Mouse (Mus musculus) embryonic facial prominence, embryonic 15.5 days (tissue): ENCODE measurements around the gene Vps53. TPM values are rescaled to one million over a fixed set of nuclear protein-coding genes. Genes with fewer than 3 reads are reported as not detected.

Source experiments
- ATAC-seq: fragments of 200-750 bp; cut with Nextera tagmentation; 2 replicates; pipeline ENCODE4 v1.8.0; 2017; ENCODE audit warnings: low read depth, moderate TSS enrichment; ENCODE audit not compliant: insufficient number of reproducible peaks, low FRiP score, low TSS enrichment
- H3K27ac ChIP-seq: fragments of 300-500 bp; sonication (generic); replicated peaks from 2 replicates; pipeline ENCODE4 v1.5.1; 2015; ENCODE audit warnings: mild to moderate bottlenecking, inconsistent platforms
- H3K27me3 ChIP-seq: fragments of 300-500 bp; sonication (generic); 2 replicates; pipeline ENCODE4 v1.6.1; 2015; ENCODE audit warnings: inconsistent platforms
- H3K36me3 ChIP-seq: fragments of 300-500 bp; sonication (generic); 2 replicates; pipeline ENCODE4 v1.6.1; 2015; ENCODE audit warnings: mild to moderate bottlenecking, inconsistent platforms
- H3K4me1 ChIP-seq: fragments of 300-500 bp; sonication (generic); 2 replicates; pipeline ENCODE4 v1.6.1; 2015; ENCODE audit warnings: inconsistent platforms
- H3K4me2 ChIP-seq: fragments of 300-500 bp; sonication (generic); replicated peaks from 2 replicates; pipeline ENCODE4 v1.6.1; 2015; ENCODE audit warnings: mild to moderate bottlenecking, inconsistent platforms
- H3K4me3 ChIP-seq: fragments of 300-500 bp; sonication (generic); replicated peaks from 2 replicates; pipeline ENCODE4 v1.5.1; 2015; ENCODE audit warnings: mild to moderate bottlenecking, inconsistent platforms
- H3K9ac ChIP-seq: fragments of 300-500 bp; sonication (generic); 2 replicates; pipeline ENCODE4 v1.6.1; 2015; ENCODE audit warnings: inconsistent platforms
- H3K9me3 ChIP-seq: fragments of 300-500 bp; sonication (generic); replicated peaks from 2 replicates; pipeline ENCODE4 v1.6.1; 2016; ENCODE audit warnings: inconsistent platforms
- WGBS: fragments of 180-500 bp; shearing (Covaris S2); methylation state at CpG from one replicate; pipeline ENCODE4 v1.1.7; 2015; 5-methylcytosine and 5-hydroxymethylcytosine counted together
- polyA plus RNA-seq: library from polyadenylated mRNA; unstranded; fragments of >200 nt; fragmentation: Nextera tagmentation; extraction: Ambion mirVana; gene quantifications from 2 replicates; pipeline ENCODE4 v1.2.1, GENCODE M21; 2015

The Vps53 gene
- polyA plus RNA-seq, 1 experiment from 2014 or later, result 40.3 TPM

DNA sequence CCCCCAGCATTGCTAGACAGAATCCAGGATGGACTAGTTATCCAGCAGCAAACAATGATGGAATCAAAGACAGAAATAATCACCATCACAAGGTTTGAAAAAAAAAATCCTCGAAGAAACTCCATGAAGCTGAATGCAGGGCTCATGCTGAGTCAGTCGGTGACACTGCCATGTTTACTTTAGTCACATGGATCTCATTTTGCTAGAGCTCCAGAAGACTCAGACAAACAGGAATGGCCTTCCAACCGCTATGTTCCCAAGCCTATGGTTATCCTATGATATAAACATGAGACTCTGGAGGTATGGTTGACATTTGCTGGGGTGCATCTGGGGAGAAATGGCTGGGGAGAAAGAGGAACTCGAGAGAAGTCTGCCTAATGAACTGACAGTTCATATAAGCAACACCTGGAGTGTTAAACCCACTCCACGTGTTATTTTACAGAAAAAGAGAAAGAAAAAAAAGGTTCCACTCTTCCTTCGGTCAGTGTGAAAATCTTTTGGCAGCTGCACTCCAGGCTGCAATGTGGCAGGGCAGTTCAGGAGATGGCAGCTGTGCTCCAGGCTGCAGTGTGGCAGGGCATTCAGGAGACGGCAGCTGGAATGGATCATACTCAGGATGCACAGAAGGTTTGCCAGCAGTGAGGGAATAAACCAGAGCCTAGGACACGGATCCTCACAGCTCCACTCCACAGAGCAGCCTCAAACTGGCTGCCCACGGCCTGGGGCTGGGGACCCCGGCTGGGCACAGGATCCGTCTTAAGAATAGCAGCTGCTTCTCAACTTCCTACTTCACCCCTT, 105.0 kb downstream of the Vps53 start:
- 35% methylated on average over 11 of the region's 11 CpGs for WGBS
- H3K27ac ChIP-seq, result peak overlapping the region; percentile 44; the same call in 1 of the 2 replicates
- peak; percentile 64 for ATAC-seq
- H3K9me3 ChIP-seq, result no peaks in the 10 kb centered on the region
- peaks cover 19% of the 10 kb centered on the region for H3K4me1 ChIP-seq
- no peak overlapping the region for H3K4me2 ChIP-seq
- no peak overlapping the region for H3K4me3 ChIP-seq
- H3K9ac ChIP-seq, result no peak overlapping the region
- H3K27me3 ChIP-seq, result no peaks in the 10 kb centered on the region
- peaks cover 18% of the 10 kb centered on the region for H3K36me3 ChIP-seq

DNA sequence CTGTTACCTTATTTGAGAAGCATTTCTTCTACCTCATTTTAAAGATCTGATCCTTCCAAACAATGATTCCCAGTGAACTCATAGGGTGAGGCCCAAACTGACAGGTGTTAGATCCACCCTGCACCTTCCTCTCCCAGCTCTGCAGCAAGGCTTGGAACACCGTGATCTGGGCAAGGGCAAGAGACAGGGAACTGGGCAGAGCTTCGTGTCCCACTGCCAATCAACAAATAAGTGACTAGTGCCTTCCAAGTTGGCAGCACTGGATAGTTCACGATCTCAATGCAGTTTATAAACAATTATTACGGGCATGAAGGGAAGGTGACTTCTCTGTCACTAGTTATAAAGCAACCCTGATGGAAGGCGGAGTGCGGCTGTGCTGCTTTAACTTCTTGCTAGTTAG, 109.6 kb downstream of the Vps53 start:
- H3K9ac ChIP-seq, result no peak overlapping the region
- no peak overlapping the region for H3K4me2 ChIP-seq
- H3K27me3 ChIP-seq, result no peaks in the 10 kb centered on the region
- no peak overlapping the region for H3K4me3 ChIP-seq
- H3K4me1 ChIP-seq, result peaks cover 10% of the 10 kb centered on the region
- H3K27ac ChIP-seq, result no peak overlapping the region
- H3K9me3 ChIP-seq, result no peaks in the 10 kb centered on the region
- no peak for ATAC-seq
- WGBS, result 85% methylated on average over 6 of the region's 6 CpGs
- H3K36me3 ChIP-seq, result peaks cover 3% of the 10 kb centered on the region; the same call in 1 of the 2 replicates

DNA sequence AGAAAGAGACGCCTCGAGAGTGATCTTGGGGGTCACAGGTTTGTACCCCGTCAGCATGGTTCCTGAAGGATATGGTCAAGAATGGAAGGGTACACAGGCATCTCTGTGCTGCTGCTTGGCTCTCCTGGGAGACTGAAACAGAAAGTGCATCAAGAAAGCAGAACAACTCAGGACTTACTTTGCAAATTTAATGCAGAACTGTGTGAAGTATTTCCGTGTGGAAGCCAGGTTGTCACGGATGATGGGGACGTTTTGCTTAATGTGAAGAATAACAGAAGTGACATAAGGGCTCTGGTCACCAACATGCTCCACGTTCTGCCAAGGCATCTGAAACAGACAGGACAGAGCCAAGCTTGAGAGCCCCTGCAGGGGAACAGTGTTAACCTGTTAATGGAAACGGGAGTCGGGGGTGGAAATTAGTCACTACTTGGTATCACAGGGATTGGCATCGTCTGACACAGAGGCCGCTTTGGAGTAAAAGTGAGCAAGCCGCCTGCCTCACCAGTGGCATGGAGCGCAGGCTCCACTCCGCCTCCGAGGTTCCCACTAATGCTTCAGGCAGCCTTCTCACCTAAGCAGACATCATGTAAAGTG, 112.8 kb downstream of the Vps53 start:
- H3K4me2 ChIP-seq, result no peak overlapping the region
- peaks cover 9% of the 10 kb centered on the region; the same call in 1 of the 2 replicates for H3K36me3 ChIP-seq
- H3K4me1 ChIP-seq, result no peaks in the 10 kb centered on the region
- WGBS, result 81% methylated on average over 15 of the region's 15 CpGs
- no peak overlapping the region for H3K27ac ChIP-seq
- no peaks in the 10 kb centered on the region for H3K9me3 ChIP-seq
- no peak overlapping the region for H3K4me3 ChIP-seq
- no peak overlapping the region for H3K9ac ChIP-seq
- ATAC-seq, result no peak
- no peaks in the 10 kb centered on the region for H3K27me3 ChIP-seq

DNA sequence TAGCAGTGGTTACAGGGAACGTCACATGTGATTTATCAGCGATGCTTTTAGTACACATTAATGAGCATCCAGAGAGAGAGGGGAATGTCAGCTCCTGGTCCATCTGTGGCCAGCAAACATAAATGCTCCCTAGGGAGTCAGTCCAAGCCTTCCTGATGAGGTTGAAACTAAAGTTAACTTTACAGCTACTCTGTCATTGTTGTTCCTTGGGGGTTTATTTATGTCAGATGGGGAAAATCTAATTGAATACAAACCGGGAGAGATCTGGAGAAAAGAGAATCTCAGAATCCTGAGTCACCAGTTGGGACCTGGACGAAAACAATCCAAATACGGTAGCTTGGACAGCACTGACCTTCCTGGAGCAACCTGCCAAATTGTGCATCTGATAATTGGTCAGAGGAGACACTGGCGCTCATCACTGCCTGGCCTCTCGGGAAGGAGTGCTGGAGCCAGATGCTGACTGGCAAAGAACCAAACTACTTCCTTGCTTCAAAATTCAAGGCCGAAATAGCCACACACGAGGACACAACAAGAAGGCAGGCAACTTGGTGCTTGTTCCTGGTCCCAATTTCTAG, 113.8 kb downstream of the Vps53 start:
- H3K4me3 ChIP-seq, result no peak overlapping the region
- H3K9ac ChIP-seq, result no peak overlapping the region
- H3K27ac ChIP-seq, result no peak overlapping the region
- ATAC-seq, result no peak
- WGBS, result 63% methylated on average over 9 of the region's 9 CpGs
- H3K9me3 ChIP-seq, result no peaks in the 10 kb centered on the region
- H3K27me3 ChIP-seq, result no peaks in the 10 kb centered on the region
- peaks cover 3% of the 10 kb centered on the region; the same call in 1 of the 2 replicates for H3K4me1 ChIP-seq
- H3K4me2 ChIP-seq, result no peak overlapping the region
- peaks cover 9% of the 10 kb centered on the region; the same call in 1 of the 2 replicates for H3K36me3 ChIP-seq

DNA sequence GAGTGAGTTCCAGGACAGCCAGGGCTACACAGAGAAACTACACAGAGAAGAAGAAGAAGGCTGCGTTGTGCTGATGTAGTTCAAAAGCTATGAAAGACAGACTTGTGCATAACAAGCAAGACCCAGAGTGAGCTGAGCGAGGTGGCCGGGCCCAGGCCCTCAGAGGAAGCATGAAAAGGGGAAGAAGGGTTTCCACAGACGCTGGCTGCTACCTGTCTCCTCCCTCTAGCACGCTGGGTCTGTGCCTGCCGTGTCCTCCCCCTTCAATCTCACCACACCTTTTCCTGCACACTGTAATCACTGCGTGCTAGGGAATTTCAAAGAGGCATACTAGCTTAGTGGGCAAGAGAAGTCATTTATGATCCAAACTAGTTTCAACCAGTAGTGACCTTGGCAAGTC, 115.0 kb downstream of the Vps53 start:
- H3K36me3 ChIP-seq, result peaks cover 9% of the 10 kb centered on the region; the same call in 1 of the 2 replicates
- H3K9ac ChIP-seq, result no peak overlapping the region
- ATAC-seq, result no peak
- no peaks in the 10 kb centered on the region for H3K27me3 ChIP-seq
- no peak overlapping the region for H3K4me2 ChIP-seq
- H3K4me3 ChIP-seq, result no peak overlapping the region
- 82% methylated on average over 7 of the region's 7 CpGs for WGBS
- H3K4me1 ChIP-seq, result peaks cover 15% of the 10 kb centered on the region; the same call in 1 of the 2 replicates
- no peak overlapping the region for H3K27ac ChIP-seq
- no peaks in the 10 kb centered on the region for H3K9me3 ChIP-seq

DNA sequence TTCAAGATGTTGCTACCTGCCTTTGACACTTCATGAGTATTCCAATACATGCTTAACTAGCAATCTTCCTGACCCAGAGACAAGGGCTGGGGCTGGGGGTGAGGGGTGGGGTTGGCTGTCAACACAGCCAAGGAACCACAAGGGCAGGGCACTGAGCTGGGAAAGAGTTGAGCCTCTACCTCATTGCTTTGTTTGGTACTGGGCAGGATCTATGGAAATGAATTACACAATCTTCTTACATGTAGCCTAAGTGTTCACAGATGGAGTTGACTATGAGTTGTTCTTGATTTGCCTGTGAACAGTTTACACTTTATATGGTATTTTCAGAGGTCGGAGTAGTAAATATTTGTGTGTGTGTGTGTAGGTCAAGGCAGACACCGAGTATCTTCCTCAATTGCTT, 118.5 kb downstream of the Vps53 start:
- no peak for ATAC-seq
- Histone ChIP-seq H3K36me3 (peaks cover 9% of the 10 kb centered on the region; the same call in 1 of the 2 replicates), H3K9ac (no peak overlapping the region), H3K4me1 (peaks cover 16% of the 10 kb centered on the region; the same call in 1 of the 2 replicates), H3K4me3 (no peak overlapping the region), H3K27me3 (no peaks in the 10 kb centered on the region), H3K4me2 (no peak overlapping the region), H3K9me3 (no peaks in the 10 kb centered on the region), H3K27ac (no peak overlapping the region)
- WGBS, result 70% methylated on average over 2 of the region's 2 CpGs

DNA sequence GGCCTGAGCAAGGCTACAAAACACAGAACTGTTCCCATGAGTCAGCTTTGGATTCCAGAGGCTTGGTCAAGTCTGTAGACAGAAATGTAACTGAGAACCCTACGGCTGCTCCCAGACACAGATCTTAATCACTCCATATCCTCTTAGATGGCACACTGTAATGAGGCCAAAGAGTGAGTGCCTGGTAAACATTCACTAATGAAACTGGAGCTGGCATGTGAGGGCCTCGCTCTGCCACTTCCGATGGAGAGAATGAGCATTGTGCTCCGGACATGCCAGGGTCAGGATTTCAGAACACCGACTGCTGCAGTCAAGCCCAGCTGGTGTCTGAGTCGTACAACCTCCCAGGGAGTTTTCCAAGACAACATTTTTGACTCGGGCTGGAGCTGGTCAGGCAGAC, 119.5 kb downstream of the Vps53 start:
- H3K4me3 ChIP-seq, result no peak overlapping the region
- H3K4me2 ChIP-seq, result no peak overlapping the region
- ATAC-seq, result no peak
- 0 out of 2 replicates have a peak, but pooled peaks cover 9% of the 10 kb centered on the region for H3K36me3 ChIP-seq
- no peak overlapping the region for H3K9ac ChIP-seq
- WGBS, result 33% methylated on average over 7 of the region's 7 CpGs
- no peaks in the 10 kb centered on the region for H3K9me3 ChIP-seq
- peak overlapping the region; percentile 35; the same call in 1 of the 2 replicates for H3K27ac ChIP-seq
- H3K27me3 ChIP-seq, result no peaks in the 10 kb centered on the region
- peaks cover 16% of the 10 kb centered on the region; the same call in 1 of the 2 replicates for H3K4me1 ChIP-seq

DNA sequence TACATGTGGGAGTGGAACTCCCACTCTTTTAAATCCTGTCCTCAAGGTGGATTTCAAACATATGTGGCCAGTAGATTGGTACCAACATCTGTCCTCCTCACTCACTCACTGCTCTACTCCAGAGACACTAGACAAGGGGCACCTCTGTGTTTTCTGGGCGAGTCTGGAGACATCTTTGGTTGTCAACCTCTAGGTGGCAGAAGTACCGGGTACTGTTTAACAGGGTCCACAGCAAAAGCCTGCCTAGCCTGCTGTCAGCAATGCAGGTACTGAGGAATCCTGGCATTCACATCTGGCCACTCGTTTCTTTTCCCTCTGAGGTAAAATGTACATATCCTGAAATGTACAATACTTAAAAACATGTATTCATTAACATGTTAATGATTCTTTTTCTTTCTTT, 123.0 kb downstream of the Vps53 start:
- H3K4me2 ChIP-seq, result no peak overlapping the region
- WGBS, result 37% methylated on average over 3 of the region's 3 CpGs

DNA sequence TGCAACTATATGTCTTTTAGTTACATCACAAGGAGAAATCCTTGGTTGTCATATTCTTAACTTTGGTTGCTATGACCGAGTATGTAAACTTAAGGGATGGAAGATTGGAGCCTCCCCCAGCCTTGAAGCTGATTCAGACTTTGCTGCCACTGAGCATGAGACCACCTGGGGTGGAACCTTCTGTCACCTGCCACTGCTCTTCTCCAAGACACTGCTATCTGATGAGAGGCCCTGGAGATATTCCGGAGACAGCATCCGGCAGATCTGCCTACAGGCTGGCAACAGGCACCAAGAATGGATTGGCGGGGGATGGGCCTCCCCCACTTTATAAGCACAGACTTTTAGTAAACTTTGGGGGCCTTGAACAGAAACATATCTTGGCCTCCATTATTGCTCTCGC, 127.0 kb downstream of the Vps53 start:
- H3K27me3 ChIP-seq, result no peaks in the 10 kb centered on the region
- no peaks in the 10 kb centered on the region for H3K9me3 ChIP-seq
- no peaks in the 10 kb centered on the region for H3K36me3 ChIP-seq
- no peak overlapping the region for H3K4me2 ChIP-seq
- ATAC-seq, result no peak
- 85% methylated on average over 5 of the region's 5 CpGs for WGBS
- H3K9ac ChIP-seq, result no peak overlapping the region
- no peak overlapping the region for H3K4me3 ChIP-seq
- H3K4me1 ChIP-seq, result 0 out of 2 replicates have a peak, but pooled peaks cover 4% of the 10 kb centered on the region
- H3K27ac ChIP-seq, result no peak overlapping the region

More for the DNA sequence above, 123.0 kb downstream of the Vps53 start:
- no peaks in the 10 kb centered on the region for H3K9me3 ChIP-seq
- H3K4me1 ChIP-seq, result peaks cover 19% of the 10 kb centered on the region; the same call in 1 of the 2 replicates
- H3K9ac ChIP-seq, result no peak overlapping the region
- no peak overlapping the region for H3K27ac ChIP-seq
- no peak overlapping the region for H3K4me3 ChIP-seq
- ATAC-seq, result no peak
- H3K36me3 ChIP-seq, result 0 out of 2 replicates have a peak, but pooled peaks cover 3% of the 10 kb centered on the region
- no peaks in the 10 kb centered on the region for H3K27me3 ChIP-seq

DNA sequence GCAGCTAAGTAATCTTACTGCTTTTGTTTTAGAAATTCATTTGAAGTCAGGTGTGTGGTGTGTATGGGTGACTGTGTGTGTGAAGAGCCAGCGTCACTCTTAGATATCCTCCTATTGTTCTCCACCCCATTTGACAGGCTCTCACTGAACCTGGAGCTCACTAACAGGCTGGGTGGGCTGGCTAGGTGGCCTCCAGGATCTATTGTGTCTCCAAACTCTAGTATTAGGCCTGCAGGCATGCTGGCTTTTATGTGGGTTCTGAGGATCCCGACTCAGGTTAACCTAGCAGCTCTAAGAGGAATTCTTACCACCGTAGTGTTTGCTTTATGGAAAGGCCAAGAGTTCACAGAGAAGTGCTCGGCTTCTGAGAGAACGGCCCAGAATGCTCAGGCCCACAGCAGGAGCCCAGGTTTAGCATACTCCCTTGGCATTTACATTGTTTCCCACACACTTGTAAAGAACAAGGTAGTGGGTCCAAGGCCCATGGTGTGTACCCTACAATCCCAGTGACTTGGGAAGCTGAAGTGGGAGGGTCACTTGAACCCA, 128.4 kb downstream of the Vps53 start:
- ATAC-seq, result no peak
- Histone ChIP-seq H3K4me1 (0 out of 2 replicates have a peak, but pooled peaks cover 4% of the 10 kb centered on the region), H3K9me3 (no peaks in the 10 kb centered on the region), H3K4me2 (no peak overlapping the region), H3K9ac (no peak overlapping the region), H3K36me3 (peaks cover 11% of the 10 kb centered on the region; the same call in 1 of the 2 replicates), H3K27me3 (no peaks in the 10 kb centered on the region), H3K27ac (no peak overlapping the region), H3K4me3 (no peak overlapping the region)
- WGBS, result 45% methylated on average over 5 of the region's 5 CpGs

DNA sequence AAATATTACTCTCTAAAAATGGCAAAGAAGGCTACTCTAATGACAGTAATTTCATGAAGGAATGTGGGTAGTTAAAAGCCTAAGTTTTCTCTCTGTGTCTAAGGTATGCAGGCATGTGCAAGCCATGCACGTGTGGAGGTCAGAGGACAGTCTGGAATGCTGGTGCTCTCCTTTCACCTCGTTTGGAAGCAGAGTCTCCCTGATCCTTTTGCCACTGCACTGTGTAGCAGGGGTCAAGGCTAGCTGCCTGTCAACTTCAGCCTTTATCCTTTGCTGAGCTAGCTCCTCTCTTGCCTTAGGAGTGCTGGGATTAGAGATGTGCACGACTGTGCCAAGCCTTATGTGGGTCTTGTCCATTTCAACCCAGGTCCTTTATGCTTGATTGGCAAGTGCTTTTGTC, 128.9 kb downstream of the Vps53 start:
- Histone ChIP-seq H3K4me1 (0 out of 2 replicates have a peak, but pooled peaks cover 4% of the 10 kb centered on the region), H3K9me3 (no peaks in the 10 kb centered on the region), H3K36me3 (peaks cover 15% of the 10 kb centered on the region; the same call in 1 of the 2 replicates), H3K4me2 (no peak overlapping the region), H3K4me3 (no peak overlapping the region), H3K27ac (no peak overlapping the region), H3K27me3 (no peaks in the 10 kb centered on the region), H3K9ac (no peak overlapping the region)
- WGBS, result 38% methylated on average over 3 of the region's 3 CpGs
- ATAC-seq, result no peak
